Mouse (Mus musculus) stomach, postnatal 0 days (tissue): ENCODE results near the gene Il23a. TPM values are rescaled to one million over a fixed set of nuclear protein-coding genes. Genes with fewer than 3 reads are reported as not detected.
A peak's percentile ranks its signal among the peaks of the same experiment; 100 is the strongest.
"Not testable (repeated sequence)": the region's sequence is repeated elsewhere in the genome, so short reads cannot be mapped to it uniquely, and the experiment has no call there.

ENCODE experiments used
- ATAC-seq: fragments of 200-750 bp; cut with Nextera tagmentation; 2 replicates; pipeline ENCODE4 v1.8.0; 2017; ENCODE audit not compliant: low FRiP score, low TSS enrichment
- DNase-seq: peaks from one replicate; pipeline ENCODE4 v3.0.0-alpha.2; 2016; ENCODE audit warnings: low spot score
- H3K27ac ChIP-seq: fragments of 300-500 bp; sonication (generic); replicated peaks from 2 replicates; pipeline ENCODE4 v1.5.1; 2014; ENCODE audit warnings: mild to moderate bottlenecking, control low read depth
- H3K27me3 ChIP-seq: fragments of 300-500 bp; sonication (generic); 2 replicates; pipeline ENCODE4 v1.6.1; 2014; ENCODE audit warnings: low read length; ENCODE audit not compliant: control insufficient read depth, insufficient read depth
- H3K36me3 ChIP-seq: fragments of 300-500 bp; sonication (generic); 2 replicates; pipeline ENCODE4 v1.6.1; 2014; ENCODE audit warnings: low read length, mixed read lengths; ENCODE audit not compliant: control insufficient read depth, insufficient read depth
- H3K4me1 ChIP-seq: fragments of 300-500 bp; sonication (generic); replicated peaks from 2 replicates; pipeline ENCODE4 v1.6.1; 2014; ENCODE audit warnings: antibody characterized with exemption; ENCODE audit not compliant: control insufficient read depth, insufficient read depth
- H3K4me2 ChIP-seq: fragments of 300-500 bp; sonication (generic); replicated peaks from 2 replicates; pipeline ENCODE4 v1.6.1; 2014; ENCODE audit warnings: low read depth, mild to moderate bottlenecking, control low read depth, moderate library complexity
- H3K4me3 ChIP-seq: fragments of 300-500 bp; sonication (generic); 2 replicates; pipeline ENCODE4 v1.5.1; 2014; ENCODE audit warnings: low read depth, low read length, control low read depth
- H3K9ac ChIP-seq: fragments of 300-500 bp; sonication (generic); 2 replicates; pipeline ENCODE4 v1.6.1; 2014; ENCODE audit warnings: mild to moderate bottlenecking, low read length, control low read depth, mixed read lengths
- H3K9me3 ChIP-seq: fragments of 300-500 bp; sonication (generic); 2 replicates; pipeline ENCODE4 v1.6.1; 2016; ENCODE audit warnings: low read length; ENCODE audit not compliant: control insufficient read depth
- CTCF ChIP-seq: IDR thresholded peaks from 2 replicates; pipeline ENCODE4 v1.5.1; 2016; ENCODE audit warnings: antibody characterized with exemption, low read depth, mild to moderate bottlenecking, moderate library complexity
- EP300 ChIP-seq: optimal IDR thresholded peaks from 2 replicates; pipeline ENCODE3; 2016; ENCODE audit warnings: antibody characterized with exemption
- WGBS: fragments of 180-500 bp; shearing (Covaris S2); extraction: QIAGEN DNeasy Blood & Tissue Kit; methylation state at CpG from one replicate; pipeline ENCODE4 v1.1.7; 2014; 5-methylcytosine and 5-hydroxymethylcytosine counted together
- polyA plus RNA-seq: library from polyadenylated mRNA; unstranded; fragments of >200 nt; fragmentation: Nextera tagmentation; extraction: Ambion mirVana; gene quantifications from 2 replicates; pipeline ENCODE4 v1.2.1, GENCODE M21; 2015

Il23a gene
- polyA plus RNA-seq, 1 experiment from 2014 or later: 0.35 TPM

DNA sequence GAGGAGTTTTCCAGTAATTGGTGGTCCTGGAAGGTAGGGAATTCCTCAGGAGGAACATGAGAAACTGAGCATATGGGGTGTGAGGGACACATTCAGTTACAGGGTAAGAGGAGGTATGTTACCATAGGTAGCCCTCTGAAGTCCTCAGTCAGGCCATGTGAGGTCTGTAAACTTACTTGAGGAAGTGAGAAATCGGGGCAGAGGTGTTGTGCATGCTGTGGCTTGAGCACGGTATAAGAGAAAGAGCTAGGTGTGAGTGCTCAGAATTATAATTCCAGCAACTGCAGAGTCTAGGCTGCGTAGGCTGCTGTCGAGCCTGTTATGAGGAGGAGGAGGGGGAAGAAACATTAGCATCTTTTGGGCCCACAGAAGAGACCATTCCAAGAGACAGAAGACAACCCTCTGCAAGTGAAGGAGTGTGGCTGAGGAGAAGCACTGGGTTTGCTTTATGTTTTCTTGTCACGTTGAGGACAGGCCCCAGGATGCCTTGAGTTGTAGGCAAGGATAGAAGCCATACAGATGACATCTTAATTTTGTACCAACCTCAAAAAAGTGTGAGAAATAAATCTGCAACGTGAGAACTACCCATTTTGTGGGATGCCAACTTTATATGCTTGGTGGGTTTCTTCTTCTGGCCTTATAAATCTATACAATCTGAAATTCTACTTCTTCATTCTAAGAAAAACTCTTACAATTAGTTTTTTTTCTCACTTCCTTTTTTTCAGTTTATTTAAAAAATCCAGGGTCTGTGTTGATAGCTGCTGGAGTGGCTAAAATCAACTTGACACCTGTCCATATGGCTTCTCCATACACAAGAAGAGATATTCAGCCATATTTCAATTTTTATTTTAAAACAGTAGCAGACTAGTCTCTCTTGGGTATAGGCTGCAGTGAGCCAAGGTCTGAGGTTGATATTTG is 34.9 kb downstream of the Il23a start:
- Histone ChIP-seq H3K4me2 (no peak overlapping the region), H3K27me3 (no peaks in the 10 kb centered on the region), H3K9me3 (no peaks in the 10 kb centered on the region), H3K9ac (no peak overlapping the region), H3K27ac (no peak overlapping the region), H3K4me1 (no peaks in the 10 kb centered on the region), H3K4me3 (no peak overlapping the region), H3K36me3 (no peaks in the 10 kb centered on the region)
- DNase-seq (no peak), ATAC-seq (no peak)
- WGBS: 66% methylated on average over 6 of the region's 6 CpGs
- TF ChIP-seq EP300: no peak
- TF ChIP-seq CTCF: no peak

DNA sequence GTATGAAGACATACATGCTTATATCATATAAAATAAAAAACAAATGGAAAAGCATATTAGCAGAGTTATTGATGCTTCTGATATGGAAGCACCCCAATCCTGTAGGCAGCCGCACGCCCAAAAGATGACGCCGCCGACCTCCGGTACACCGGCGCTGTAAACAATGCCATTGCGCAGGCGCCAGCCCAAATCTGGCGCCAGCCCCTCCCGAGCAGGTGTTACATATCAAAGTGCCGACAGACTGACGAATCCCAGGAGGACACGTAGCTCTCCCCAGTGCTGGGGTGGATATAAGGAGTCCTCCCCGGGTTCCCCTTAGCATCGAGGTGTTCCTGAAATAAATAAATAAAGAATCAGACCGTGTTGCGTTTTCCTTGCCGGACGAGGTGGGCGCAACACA is 36.3 kb downstream of the Il23a start:
- no peak overlapping the region for H3K4me3 ChIP-seq
- 77% methylated on average over 22 of the region's 22 CpGs for WGBS
- TF ChIP-seq CTCF (no peak), EP300 (no peak)

DNA sequence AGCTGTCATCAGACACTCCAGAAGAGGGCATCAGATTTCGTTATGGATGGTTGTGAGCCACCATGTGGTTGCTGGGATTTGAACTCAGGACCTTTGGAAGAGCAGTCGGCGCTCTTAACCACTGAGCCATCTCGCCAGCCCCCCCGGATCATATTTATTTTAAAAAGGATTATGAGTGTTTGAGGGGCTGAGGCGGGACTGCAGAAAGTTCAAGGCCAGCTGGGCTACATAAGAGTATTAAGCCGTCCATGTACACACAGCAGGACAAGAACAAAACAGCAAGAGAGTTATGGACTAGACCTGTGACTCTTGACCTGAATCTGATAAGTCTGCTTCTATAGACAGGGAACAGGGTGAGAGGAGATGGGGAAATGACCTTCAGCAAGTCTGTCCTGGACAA is 38.2 kb downstream of the Il23a start:
- H3K4me3 ChIP-seq, H3K36me3 ChIP-seq, ATAC-seq, H3K9me3 ChIP-seq, H3K4me2 ChIP-seq, H3K27me3 ChIP-seq, H3K9ac ChIP-seq, DNase-seq, H3K4me1 ChIP-seq, H3K27ac ChIP-seq: not testable (repeated sequence)
- WGBS: 48% methylated on average over 7 of the region's 7 CpGs

More for the DNA sequence above, 36.3 kb downstream of the Il23a start:
- ATAC-seq (no peak), DNase-seq (no peak)
- Histone ChIP-seq H3K4me2 (no peak overlapping the region), H3K9me3 (no peaks in the 10 kb centered on the region), H3K4me1 (no peaks in the 10 kb centered on the region), H3K27me3 (no peaks in the 10 kb centered on the region), H3K27ac (no peak overlapping the region), H3K36me3 (no peaks in the 10 kb centered on the region), H3K9ac (no peak overlapping the region)

DNA sequence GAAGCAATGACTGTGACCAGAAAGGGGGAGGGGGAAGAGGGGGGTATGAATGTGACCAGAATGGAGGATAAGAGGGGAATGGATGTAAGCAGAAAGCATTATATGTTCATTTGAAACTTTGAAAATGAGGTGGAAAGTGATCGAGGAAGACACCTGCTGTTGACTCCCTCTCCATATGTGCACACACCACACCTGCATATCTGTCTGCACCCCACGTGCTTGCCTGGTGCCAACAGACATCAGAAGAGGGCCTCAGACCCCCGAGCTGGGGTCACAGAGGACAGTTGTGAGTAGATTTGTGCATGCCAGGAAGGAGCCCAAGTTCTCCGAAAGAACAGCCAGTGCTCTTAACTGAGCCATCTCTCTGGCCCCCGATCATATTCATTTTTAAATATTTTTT is 38.6 kb downstream of the Il23a start:
- no peak overlapping the region for H3K4me2 ChIP-seq
- H3K9me3 ChIP-seq: no peaks in the 10 kb centered on the region
- DNase-seq: no peak
- no peak for TF ChIP-seq CTCF
- TF ChIP-seq EP300: no peak
- H3K27ac ChIP-seq: no peak overlapping the region
- no peaks in the 10 kb centered on the region for H3K4me1 ChIP-seq
- H3K27me3 ChIP-seq: no peaks in the 10 kb centered on the region
- ATAC-seq: no peak
- no peak overlapping the region for H3K4me3 ChIP-seq
- WGBS: 83% methylated on average over 5 of the region's 5 CpGs
- no peak overlapping the region for H3K9ac ChIP-seq
- H3K36me3 ChIP-seq: no peaks in the 10 kb centered on the region

DNA sequence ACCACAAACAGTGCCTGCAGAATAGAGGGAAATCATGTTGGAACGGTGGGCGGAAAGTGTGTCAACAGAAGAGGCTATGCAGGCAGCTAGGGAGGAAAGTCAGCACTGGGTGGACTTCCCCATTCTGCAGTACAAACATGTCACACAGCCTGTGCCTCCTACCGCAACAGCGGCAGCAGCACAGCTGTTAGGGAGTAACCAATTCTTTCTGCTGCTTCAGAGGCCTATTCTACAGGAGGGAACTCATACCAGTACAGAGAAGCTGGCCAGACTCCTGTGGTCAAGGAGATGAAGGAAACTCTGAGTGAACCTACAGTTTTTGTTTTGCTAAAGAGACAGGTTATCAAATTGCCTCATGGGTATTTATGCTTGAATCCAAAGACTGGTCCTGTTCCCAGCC is 39.6 kb downstream of the Il23a start:
- no peaks in the 10 kb centered on the region for H3K36me3 ChIP-seq
- TF ChIP-seq CTCF (no peak), EP300 (no peak)
- no peak overlapping the region for H3K27ac ChIP-seq
- no peak overlapping the region for H3K9ac ChIP-seq
- WGBS: 55% methylated on average over 4 of the region's 4 CpGs
- no peak for ATAC-seq
- no peaks in the 10 kb centered on the region for H3K9me3 ChIP-seq
- no peaks in the 10 kb centered on the region for H3K27me3 ChIP-seq
- H3K4me1 ChIP-seq: no peaks in the 10 kb centered on the region
- no peak for DNase-seq
- no peak overlapping the region for H3K4me2 ChIP-seq
- H3K4me3 ChIP-seq: no peak overlapping the region

DNA sequence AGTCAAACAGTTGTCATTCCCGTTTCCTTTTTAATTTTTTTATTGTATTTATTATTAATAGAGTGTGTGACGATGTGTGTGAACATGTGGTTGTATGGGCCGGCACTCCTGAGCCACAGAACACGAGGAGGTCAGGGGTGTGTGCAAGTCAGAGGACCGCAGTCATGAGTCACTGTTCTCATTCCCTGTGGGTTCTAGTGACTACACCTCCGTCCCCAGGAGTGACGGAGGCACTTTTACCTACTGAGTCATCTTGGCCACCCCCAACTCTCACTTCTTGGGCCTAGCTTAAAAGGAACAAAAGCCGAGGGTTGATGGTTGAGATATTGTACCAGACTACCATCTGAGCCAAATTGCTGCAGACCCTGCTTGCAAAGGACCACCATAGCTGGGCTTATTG is 42.2 kb downstream of the Il23a start:
- Histone ChIP-seq H3K4me2 (no peak overlapping the region), H3K9me3 (no peaks in the 10 kb centered on the region), H3K4me3 (no peak overlapping the region), H3K27me3 (no peaks in the 10 kb centered on the region), H3K4me1 (no peaks in the 10 kb centered on the region), H3K9ac (no peak overlapping the region), H3K27ac (no peak overlapping the region), H3K36me3 (peaks cover 6% of the 10 kb centered on the region)
- DNase-seq (no peak), ATAC-seq (peak; percentile 88)
- TF ChIP-seq CTCF (no peak), EP300 (no peak)
- WGBS: 69% methylated on average over 8 of the region's 8 CpGs
